Mouse (Mus musculus) limb, embryonic 15.5 days (tissue): ENCODE data around the gene Abcg5. TPM values are rescaled to one million over a fixed set of nuclear protein-coding genes. Genes with fewer than 3 reads are reported as not detected.
A peak's percentile ranks its signal among the peaks of the same experiment; 100 is the strongest.

Experiments
- ATAC-seq: fragments of 200-750 bp; cut with Nextera tagmentation; 2 replicates; pipeline ENCODE4 v1.8.0; 2017; ENCODE audit warnings: low read depth, moderate TSS enrichment; ENCODE audit not compliant: insufficient number of reproducible peaks, low FRiP score, low TSS enrichment
- H3K27ac ChIP-seq: fragments of 300-500 bp; sonication (generic); 2 replicates; pipeline ENCODE4 v1.5.1; 2015; ENCODE audit warnings: moderate library complexity, mild to moderate bottlenecking, inconsistent platforms
- H3K27me3 ChIP-seq: fragments of 300-500 bp; sonication (generic); 2 replicates; pipeline ENCODE4 v1.6.1; 2015; ENCODE audit warnings: inconsistent platforms
- H3K36me3 ChIP-seq: fragments of 300-500 bp; sonication (generic); 2 replicates; pipeline ENCODE4 v1.6.1; 2015; ENCODE audit warnings: inconsistent platforms
- H3K4me1 ChIP-seq: fragments of 300-500 bp; sonication (generic); 2 replicates; pipeline ENCODE4 v1.6.1; 2015; ENCODE audit warnings: inconsistent platforms
- H3K4me2 ChIP-seq: fragments of 300-500 bp; sonication (generic); 2 replicates; pipeline ENCODE4 v1.6.1; 2015; ENCODE audit warnings: mild to moderate bottlenecking, inconsistent platforms
- H3K4me3 ChIP-seq: fragments of 300-500 bp; sonication (generic); 2 replicates; pipeline ENCODE4 v1.5.1; 2015; ENCODE audit warnings: mild to moderate bottlenecking, inconsistent platforms
- H3K9ac ChIP-seq: fragments of 300-500 bp; sonication (generic); 2 replicates; pipeline ENCODE4 v1.6.1; 2015; ENCODE audit warnings: inconsistent platforms
- H3K9me3 ChIP-seq: fragments of 300-500 bp; sonication (generic); 2 replicates; pipeline ENCODE4 v1.6.1; 2016; ENCODE audit warnings: inconsistent platforms
- WGBS: fragments of 180-500 bp; shearing (Covaris S2); methylation state at CpG from one replicate; pipeline ENCODE4 v1.1.7; 2015; 5-methylcytosine and 5-hydroxymethylcytosine counted together
- polyA plus RNA-seq: library from polyadenylated mRNA; unstranded; fragments of >200 nt; fragmentation: Nextera tagmentation; extraction: Ambion mirVana; gene quantifications from 2 replicates; pipeline ENCODE4 v1.2.1, GENCODE M21; 2015

Gene Abcg5
- 1.8 and 1.9 TPM in 2 replicates for polyA plus RNA-seq

GRCm38 (mm10) chr17:84682734-84683717, at the start of gene Abcg5:
Gene Abcg5 (minus strand): TSS chr17:84683011.
- Histone ChIP-seq H3K4me1 (0 out of 2 replicates have a peak, but pooled peaks cover 2% of the 10 kb centered on the region), H3K36me3 (no peaks in the 10 kb centered on the region), H3K4me2 (no peak within 1 kb of the TSS), H3K27ac (no peak within 1 kb of the TSS), H3K9ac (no peak within 1 kb of the TSS), H3K27me3 (0 out of 2 replicates have a peak, but pooled peaks cover 4% of the 10 kb centered on the region), H3K9me3 (no peaks in the 10 kb centered on the region), H3K4me3 (no peak within 1 kb of the TSS)
- WGBS: 80% methylated on average over 18 of the region's 18 CpGs
- ATAC-seq: no peak

GRCm38 (mm10) chr17:84732612-84733011, 49.8 kb upstream of the Abcg5 start:
- no peak overlapping the region for H3K9ac ChIP-seq
- WGBS: 88% methylated on average over 8 of the region's 8 CpGs
- H3K4me2 ChIP-seq: no peak overlapping the region
- no peaks in the 10 kb centered on the region for H3K9me3 ChIP-seq
- no peak for ATAC-seq
- H3K36me3 ChIP-seq: peaks cover 17% of the 10 kb centered on the region
- no peak overlapping the region for H3K27ac ChIP-seq
- peaks cover 1% of the 10 kb centered on the region; the same call in 1 of the 2 replicates for H3K4me1 ChIP-seq
- no peak overlapping the region for H3K4me3 ChIP-seq
- H3K27me3 ChIP-seq: no peaks in the 10 kb centered on the region

GRCm38 (mm10) chr17:84731361-84731760, 48.5 kb upstream of the Abcg5 start:
- H3K36me3 ChIP-seq: peaks cover 17% of the 10 kb centered on the region

GRCm38 (mm10) chr17:84729140-84729539, 46.3 kb upstream of the Abcg5 start:
- peaks cover 31% of the 10 kb centered on the region for H3K36me3 ChIP-seq
- H3K4me3 ChIP-seq: no peak overlapping the region
- no peak for ATAC-seq
- H3K4me1 ChIP-seq: no peaks in the 10 kb centered on the region
- no peaks in the 10 kb centered on the region for H3K9me3 ChIP-seq
- no peak overlapping the region for H3K9ac ChIP-seq
- H3K4me2 ChIP-seq: no peak overlapping the region
- 91% methylated on average over 5 of the region's 5 CpGs for WGBS
- H3K27me3 ChIP-seq: no peaks in the 10 kb centered on the region
- H3K27ac ChIP-seq: no peak overlapping the region

More at GRCm38 (mm10) chr17:84731361-84731760, 48.5 kb upstream of the Abcg5 start:
- no peak overlapping the region for H3K9ac ChIP-seq
- no peak overlapping the region for H3K4me3 ChIP-seq
- H3K4me2 ChIP-seq: no peak overlapping the region
- WGBS: 85% methylated on average over 12 of the region's 12 CpGs
- no peak overlapping the region for H3K27ac ChIP-seq
- H3K9me3 ChIP-seq: no peaks in the 10 kb centered on the region
- no peaks in the 10 kb centered on the region for H3K27me3 ChIP-seq
- no peaks in the 10 kb centered on the region for H3K4me1 ChIP-seq
- ATAC-seq: no peak

- H3K36me3 ChIP-seq: peaks cover 36% of the 10 kb centered on the region
- WGBS: 83% methylated on average over 1 of the region's 1 CpGs
- no peak for ATAC-seq
Measured at GRCm38 (mm10) chr17:84728201-84728911, 45.5 kb upstream of the Abcg5 start.

GRCm38 (mm10) chr17:84725163-84725562, 42.4 kb upstream of the Abcg5 start:
- Histone ChIP-seq H3K27me3 (no peaks in the 10 kb centered on the region), H3K4me3 (no peak overlapping the region), H3K9me3 (no peaks in the 10 kb centered on the region), H3K4me1 (no peaks in the 10 kb centered on the region), H3K9ac (no peak overlapping the region), H3K36me3 (peaks cover 41% of the 10 kb centered on the region), H3K4me2 (no peak overlapping the region), H3K27ac (no peak overlapping the region)
- peak; percentile 71; the same call in 1 of the 2 replicates for ATAC-seq
- whole genome bisulfite sequencing: 100% methylated on average over 3 of the region's 3 CpGs

More at GRCm38 (mm10) chr17:84728201-84728911, 45.5 kb upstream of the Abcg5 start:
- H3K4me3 ChIP-seq: no peak overlapping the region
- no peak overlapping the region for H3K9ac ChIP-seq
- no peaks in the 10 kb centered on the region for H3K27me3 ChIP-seq
- H3K9me3 ChIP-seq: no peaks in the 10 kb centered on the region
- no peak overlapping the region for H3K4me2 ChIP-seq
- no peak overlapping the region for H3K27ac ChIP-seq
- no peaks in the 10 kb centered on the region for H3K4me1 ChIP-seq

- no peak overlapping the region for H3K4me3 ChIP-seq
- ATAC-seq: no peak
- no peaks in the 10 kb centered on the region for H3K9me3 ChIP-seq
- H3K4me2 ChIP-seq: no peak overlapping the region
- H3K27me3 ChIP-seq: no peaks in the 10 kb centered on the region
- no peaks in the 10 kb centered on the region for H3K4me1 ChIP-seq
- H3K36me3 ChIP-seq: peaks cover 39% of the 10 kb centered on the region
- no peak overlapping the region for H3K27ac ChIP-seq
- no peak overlapping the region for H3K9ac ChIP-seq
- WGBS: 90% methylated on average over 9 of the region's 9 CpGs
Measured at GRCm38 (mm10) chr17:84724028-84724427, 41.2 kb upstream of the Abcg5 start.

- Histone ChIP-seq H3K9me3 (no peaks in the 10 kb centered on the region), H3K27ac (no peak overlapping the region), H3K4me1 (no peaks in the 10 kb centered on the region), H3K4me2 (no peak overlapping the region), H3K4me3 (no peak overlapping the region), H3K27me3 (no peaks in the 10 kb centered on the region), H3K36me3 (peaks cover 28% of the 10 kb centered on the region), H3K9ac (no peak overlapping the region)
- ATAC-seq: no peak
- 83% methylated on average over 3 of the region's 3 CpGs for WGBS
Measured at GRCm38 (mm10) chr17:84719105-84719504, 36.3 kb upstream of the Abcg5 start.

- peaks cover 22% of the 10 kb centered on the region for H3K36me3 ChIP-seq
- H3K27ac ChIP-seq: no peak overlapping the region
- H3K9ac ChIP-seq: no peak overlapping the region
- 60% methylated on average over 5 of the region's 5 CpGs for WGBS
- no peaks in the 10 kb centered on the region for H3K27me3 ChIP-seq
- ATAC-seq: no peak
- no peaks in the 10 kb centered on the region for H3K9me3 ChIP-seq
- H3K4me2 ChIP-seq: no peak overlapping the region
- no peak overlapping the region for H3K4me3 ChIP-seq
- H3K4me1 ChIP-seq: no peaks in the 10 kb centered on the region
Measured at GRCm38 (mm10) chr17:84717416-84717815, 34.6 kb upstream of the Abcg5 start.

- Histone ChIP-seq H3K4me3 (no peak overlapping the region), H3K4me2 (no peak overlapping the region), H3K36me3 (peaks cover 15% of the 10 kb centered on the region), H3K27ac (no peak overlapping the region), H3K27me3 (no peaks in the 10 kb centered on the region), H3K9me3 (no peaks in the 10 kb centered on the region), H3K4me1 (no peaks in the 10 kb centered on the region), H3K9ac (no peak overlapping the region)
- WGBS: 79% methylated on average over 16 of the region's 16 CpGs
- ATAC-seq: no peak
Measured at GRCm38 (mm10) chr17:84716252-84716872, 33.6 kb upstream of the Abcg5 start.

- no peaks in the 10 kb centered on the region for H3K9me3 ChIP-seq
- H3K27ac ChIP-seq: no peak overlapping the region
- ATAC-seq: no peak
- 65% methylated on average over 4 of the region's 4 CpGs for WGBS
- no peaks in the 10 kb centered on the region for H3K27me3 ChIP-seq
- no peak overlapping the region for H3K9ac ChIP-seq
- no peak overlapping the region for H3K4me3 ChIP-seq
- peaks cover 15% of the 10 kb centered on the region for H3K36me3 ChIP-seq
- no peaks in the 10 kb centered on the region for H3K4me1 ChIP-seq
- H3K4me2 ChIP-seq: no peak overlapping the region
Measured at GRCm38 (mm10) chr17:84714930-84715329, 32.1 kb upstream of the Abcg5 start.
